Comparison of ENCODE assay signal across 32 mouse cellular contexts in the genomic region with DNA sequence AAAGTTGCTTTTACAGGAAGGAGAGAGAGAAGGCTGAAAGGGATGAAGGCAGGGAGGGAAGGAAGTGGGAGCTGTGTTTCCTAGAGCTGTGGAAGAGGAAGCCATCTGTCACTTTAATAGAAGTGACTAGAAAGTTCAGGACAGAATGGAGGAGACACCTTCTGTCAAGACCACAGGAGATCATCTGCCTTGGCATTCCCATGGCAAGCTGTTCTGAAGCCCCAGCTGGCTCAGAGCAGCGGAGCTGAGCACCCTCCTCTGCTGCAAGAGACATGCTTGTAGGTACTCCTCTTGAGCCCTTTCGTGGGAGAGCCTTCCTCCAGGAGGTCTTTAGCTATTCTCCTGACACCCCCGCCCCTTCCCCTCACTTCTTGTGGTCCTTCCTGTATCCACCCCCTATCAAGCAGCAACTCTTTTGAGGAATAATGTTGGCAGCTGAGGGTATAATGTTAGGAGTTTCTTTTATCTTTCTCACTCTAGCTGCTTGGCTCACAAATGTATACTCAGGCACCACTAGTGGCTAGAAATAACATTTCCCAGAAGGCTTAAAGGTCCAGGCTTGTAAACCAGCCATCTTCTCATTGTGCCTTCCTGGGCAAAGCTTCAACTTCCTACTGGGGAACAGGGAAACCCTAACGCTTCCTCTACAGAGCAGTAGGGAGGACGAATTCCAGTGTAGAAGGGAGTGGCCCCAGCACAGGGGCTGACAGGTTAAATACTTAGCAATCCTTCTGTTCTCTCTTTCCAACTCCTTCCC. TPM values are rescaled to one million over a fixed set of nuclear protein-coding genes. Genes with fewer than 3 reads are reported as not detected.
A peak's percentile ranks its signal among the peaks of the same experiment; 100 is the strongest.
DNase-seq lines count a peak whose midpoint lies in the region; ATAC-seq lines count a peak whose summit lies in the region.
"Had no signal": no experiment of that assay in that cellular context is flagged by ENCODE, and none has a peak within 500 bp of the region (broad histone marks: within the 10 kb centered on the region; RNA-seq: fewer than 3 reads in every experiment).

No protein-coding gene starts in this region.

- H3K4me2 ChIP-seq in intestine, embryonic 16.5 days (ENCODE audit: low read depth, low read length): no peak overlapping the region
- H3K4me2 ChIP-seq: heart, embryonic 15.5 days; hindbrain, embryonic 15.5 days; liver, embryonic 12.5 days; midbrain, embryonic 15.5 days; neural tube, embryonic 15.5 days; stomach, embryonic 15.5 days had no signal

- 54% methylated on average over 5 of the region's 5 CpGs for WGBS in intestine, embryonic 16.5 days

- H3K4me3 ChIP-seq in intestine, embryonic 16.5 days (ENCODE audit: low read length): no peak overlapping the region
- H3K4me3 ChIP-seq: erythroblast, embryonic 14.5 days; heart, embryonic 15.5 days; hindbrain, embryonic 15.5 days; liver, embryonic 12.5 days; midbrain, embryonic 10.5 days; midbrain, embryonic 15.5 days; neural tube, embryonic 15.5 days; stomach, embryonic 15.5 days had no signal

- H3K27me3 ChIP-seq in intestine, embryonic 16.5 days (replicated peaks; ENCODE audit: control insufficient read depth, insufficient read depth, low read length): no peaks in the 10 kb centered on the region
- H3K27me3 ChIP-seq: heart, embryonic 15.5 days; hindbrain, embryonic 15.5 days; midbrain, embryonic 15.5 days; neural tube, embryonic 15.5 days; stomach, embryonic 15.5 days had no signal

- 0 out of 2 replicates have a peak, but pooled peaks cover 3% of the 10 kb centered on the region for H3K4me1 ChIP-seq in intestine, embryonic 16.5 days (ENCODE audit: control insufficient read depth, insufficient read depth, low read length)
- H3K4me1 ChIP-seq: liver, embryonic 12.5 days; midbrain, embryonic 15.5 days had no signal

- ATAC-seq in megakaryocyte progenitor cell, adult 5-6 weeks (replicated peaks; ENCODE audit: poor library complexity): 0 out of 2 replicates have a peak, but pooled peaks have one; percentile 2
- no peak for ATAC-seq in intestine, embryonic 16.5 days
- ATAC-seq: forebrain, postnatal 0 days; liver, embryonic 12.5 days; liver, postnatal 0 days; lung, postnatal 0 days; midbrain, embryonic 15.5 days had no signal

- peak; percentile 86 for DNase-seq in heart, adult 11 months
- no peak for DNase-seq in heart, postnatal 14 days
- DNase-seq in cerebellum, adult 18-20 months: peak; percentile 45 to 46
- peak; percentile 59 to 66 for DNase-seq in cerebellum, postnatal 10 days
- no peak for DNase-seq in kidney, postnatal 14 days
- DNase-seq: adrenal gland, adult 8-10 months; forebrain, postnatal 0 days; heart, postnatal 4 days; kidney, adult 2 months; layer of hippocampus, postnatal 36 days; left cerebral cortex, postnatal 4 days; liver, postnatal 0 days; retina, postnatal 1 day; right cerebral cortex, postnatal 14 days; thymus, adult 18-20 months; thymus, postnatal 36 days had no signal

- intact Hi-C loops in heart, postnatal 14 days (cut with DNase I): loop anchor here (5.0 kb wide), 1 partner anchor 95 kb away; no protein-coding TSS in a partner anchor

- no peak overlapping the region for H3K27ac ChIP-seq in intestine, embryonic 16.5 days (ENCODE audit: low read length)
- H3K27ac ChIP-seq: heart, embryonic 15.5 days; hindbrain, embryonic 15.5 days; liver, embryonic 12.5 days; midbrain, embryonic 10.5 days; midbrain, embryonic 15.5 days; neural tube, embryonic 15.5 days; stomach, embryonic 15.5 days had no signal

- no peaks in the 10 kb centered on the region for H3K36me3 ChIP-seq in intestine, embryonic 16.5 days (ENCODE audit: control insufficient read depth, insufficient read depth, low read length)
- H3K36me3 ChIP-seq: heart, embryonic 15.5 days; liver, embryonic 12.5 days; midbrain, embryonic 10.5 days; stomach, embryonic 15.5 days had no signal

- H3K9me3 ChIP-seq in intestine, embryonic 16.5 days (ENCODE audit: control insufficient read depth, low read length): 0 out of 2 replicates have a peak, but pooled peaks cover 3% of the 10 kb centered on the region
- H3K9me3 ChIP-seq: G1E; heart, embryonic 15.5 days; liver, embryonic 12.5 days; midbrain, embryonic 10.5 days; midbrain, embryonic 15.5 days; neural tube, embryonic 15.5 days had no signal

- no peak overlapping the region for H3K9ac ChIP-seq in intestine, embryonic 16.5 days (ENCODE audit: low read depth, low read length)
- H3K9ac ChIP-seq: forebrain, postnatal 0 days; heart, embryonic 15.5 days; hindbrain, embryonic 15.5 days; liver, embryonic 12.5 days; liver, postnatal 0 days; midbrain, embryonic 15.5 days; neural tube, embryonic 15.5 days; stomach, embryonic 15.5 days had no signal

RNA-seq across cellular contexts. Expression of a gene that starts 40.7 kb away (rescaled TPM):
- total RNA-seq in heart, postnatal 14 days (2021): 10 to 100 TPM; 14.4 to 15.3 TPM
- total RNA-seq in megakaryocyte progenitor cell, adult 5-6 weeks (2015): 30.2 and 36.0 TPM in 2 replicates
- total RNA-seq in megakaryocyte progenitor cell, adult 5-6 weeks (2017): 14.5 and 31.5 TPM in 2 replicates
- polyA plus RNA-seq in intestine, embryonic 16.5 days (2015; fragmentation: Nextera tagmentation; extraction: Ambion mirVana): 29.9 and 32.8 TPM in 2 replicates

RNA-seq across cellular contexts. Expression of a gene that starts 50.7 kb away (rescaled TPM):
- not detected for total RNA-seq in heart, postnatal 14 days (2021)
- total RNA-seq in megakaryocyte progenitor cell, adult 5-6 weeks (2015): 3.5 and 4.0 TPM in 2 replicates
- total RNA-seq in megakaryocyte progenitor cell, adult 5-6 weeks (2017): 1.2 and 2.1 TPM in 2 replicates
- 0.05 TPM in 1 of 2 replicates, not detected in the other for polyA plus RNA-seq in intestine, embryonic 16.5 days (2015; fragmentation: Nextera tagmentation; extraction: Ambion mirVana)
- total RNA-seq: G1E; gastrocnemius, adult 8-10 months; gastrocnemius, postnatal 4 days; heart, postnatal 4 days; left cerebral cortex, postnatal 4 days had no signal
- polyA plus RNA-seq: erythroblast, embryonic 14.5 days; forebrain, embryonic 11.5 days; G1E; heart, embryonic 15.5 days; hindbrain, embryonic 15.5 days; large intestine, adult 2 months; liver, embryonic 12.5 days; liver, postnatal 0 days; midbrain, embryonic 15.5 days had no signal

Comparison
In these comparisons a context has a peak if more than half of its experiments do, and no peak if none do; other contexts are left out.
1. DNase-seq: peak in heart, adult 11 months (single experiment), cerebellum, adult 18-20 months (2 of 2) and cerebellum, postnatal 10 days (2 of 2); none in heart, postnatal 14 days (0 of 2) and kidney, postnatal 14 days (single experiment).